Mouse (Mus musculus) liver, adult 2 months (tissue): Measurements from ENCODE around the gene Eci1.

Experiments
- CTCF ChIP-seq: fragments of 200-500 bp; IDR thresholded peaks from 2 replicates; pipeline ENCODE4 v1.5.1; 2011; ENCODE audit warnings: low read depth, low read length, control low read depth
- POLR2A ChIP-seq: fragments of 200-500 bp; IDR thresholded peaks from 2 replicates; pipeline ENCODE4 v1.6.1; 2011; ENCODE audit warnings: low read length, control low read depth; ENCODE audit not compliant: insufficient read depth; ENCODE audit errors: extremely low read depth

DNA sequence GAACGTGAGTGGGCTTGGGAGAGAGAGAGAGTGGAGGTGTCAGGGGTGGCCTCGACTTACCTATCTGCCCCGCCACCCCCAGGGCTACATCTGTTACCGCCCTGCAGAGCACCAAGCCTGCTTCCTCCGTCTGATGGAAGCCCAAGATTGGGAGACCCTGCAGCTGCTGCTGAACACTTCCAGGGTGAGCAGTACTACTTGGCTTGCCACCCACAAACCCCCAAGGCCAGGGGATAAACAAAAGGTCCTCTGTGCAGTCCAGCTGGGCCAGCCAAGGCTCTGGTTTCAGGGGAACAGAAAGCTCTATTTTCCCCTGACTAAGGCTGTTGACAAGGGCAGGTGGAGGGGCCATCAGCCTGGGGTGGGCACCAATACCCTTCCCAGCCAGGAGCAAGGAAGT lies 48.1 kb downstream of the Eci1 start:
- TF ChIP-seq CTCF (no peak), POLR2A (no peak)
